Comparison of ENCODE assay signal across 28 mouse cellular contexts in the genomic region with DNA sequence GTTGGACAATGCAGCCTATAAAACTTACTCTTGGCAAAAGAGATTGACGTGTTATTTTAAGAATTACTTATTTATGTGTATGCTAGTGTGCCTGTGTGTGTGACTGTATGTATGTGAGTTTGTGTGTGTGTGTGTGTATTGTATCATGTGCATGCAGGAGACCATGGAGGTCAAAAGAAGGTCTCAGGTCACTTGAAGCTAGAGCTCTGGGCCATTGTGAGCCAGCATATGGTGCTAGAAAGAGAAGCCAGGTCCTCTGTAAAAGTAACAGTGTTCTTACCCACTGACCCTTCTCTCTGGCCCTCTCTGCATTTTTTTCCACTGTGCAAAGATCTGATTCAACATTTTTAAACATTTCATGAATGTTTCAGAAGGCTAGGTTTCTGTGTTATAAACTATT. TPM values are rescaled to one million over a fixed set of nuclear protein-coding genes. Genes with fewer than 3 reads are reported as not detected.
DNase-seq lines count a peak whose midpoint lies in the region; ATAC-seq lines count a peak whose summit lies in the region.
"Had no signal": no experiment of that assay in that cellular context is flagged by ENCODE, and none has a peak within 500 bp of the region (broad histone marks: within the 10 kb centered on the region; RNA-seq: fewer than 3 reads in every experiment).

No protein-coding gene starts in this region.

- H3K36me3 ChIP-seq in lung, embryonic 16.5 days (ENCODE audit: control insufficient read depth, insufficient read depth, low read length): no peaks in the 10 kb centered on the region
- H3K36me3 ChIP-seq: embryonic facial prominence, embryonic 10.5 days; embryonic facial prominence, embryonic 13.5 days; forebrain, embryonic 12.5 days; forebrain, embryonic 15.5 days; G1E; heart, embryonic 12.5 days; heart, embryonic 15.5 days; hindbrain, embryonic 10.5 days; hindbrain, embryonic 13.5 days had no signal

- H3K4me2 ChIP-seq in lung, embryonic 16.5 days (ENCODE audit: low read depth, low read length): no peak overlapping the region
- H3K4me2 ChIP-seq: embryonic facial prominence, embryonic 13.5 days; forebrain, embryonic 12.5 days; forebrain, embryonic 15.5 days; heart, embryonic 12.5 days; heart, embryonic 15.5 days; hindbrain, embryonic 13.5 days had no signal

- H3K27me3 ChIP-seq in lung, embryonic 16.5 days (ENCODE audit: control insufficient read depth, insufficient read depth, low read depth, low read length): no peaks in the 10 kb centered on the region
- H3K27me3 ChIP-seq: CH12.LX; embryonic facial prominence, embryonic 13.5 days; forebrain, embryonic 12.5 days; forebrain, embryonic 15.5 days; heart, embryonic 12.5 days; heart, embryonic 15.5 days; hindbrain, embryonic 13.5 days; Patski had no signal

- H3K9ac ChIP-seq in lung, embryonic 16.5 days (ENCODE audit: low read length): no peak overlapping the region
- H3K9ac ChIP-seq: embryonic facial prominence, embryonic 13.5 days; forebrain, embryonic 12.5 days; forebrain, embryonic 15.5 days; heart, embryonic 12.5 days; heart, embryonic 15.5 days; hindbrain, embryonic 13.5 days had no signal

- H3K27ac ChIP-seq in lung, embryonic 16.5 days (ENCODE audit: low read length): peak overlapping the region; percentile 12; the same call in 1 of the 2 replicates
- H3K27ac ChIP-seq: embryonic facial prominence, embryonic 13.5 days; forebrain, embryonic 12.5 days; forebrain, embryonic 15.5 days; heart, embryonic 15.5 days; hindbrain, embryonic 10.5 days; hindbrain, embryonic 13.5 days had no signal

- H3K9me3 ChIP-seq in lung, embryonic 16.5 days (ENCODE audit: control insufficient read depth, low read length): no peaks in the 10 kb centered on the region
- H3K9me3 ChIP-seq: embryonic facial prominence, embryonic 10.5 days; embryonic facial prominence, embryonic 13.5 days; forebrain, embryonic 12.5 days; forebrain, embryonic 15.5 days; G1E; heart, embryonic 12.5 days; heart, embryonic 15.5 days; hindbrain, embryonic 10.5 days; hindbrain, embryonic 13.5 days had no signal

- 58% methylated on average over 1 of the region's 1 CpGs for WGBS in lung, embryonic 16.5 days

- no peak for ATAC-seq in lung, embryonic 16.5 days (ENCODE audit: low read depth)
- ATAC-seq: forebrain, embryonic 15.5 days; intestine, postnatal 0 days; Patski had no signal

- no peaks in the 10 kb centered on the region; the same call in 1 of the 2 replicates for H3K4me1 ChIP-seq in lung, embryonic 16.5 days (replicated peaks; ENCODE audit: control insufficient read depth, insufficient read depth, low read length)
- H3K4me1 ChIP-seq: forebrain, embryonic 12.5 days; forebrain, embryonic 15.5 days had no signal

- H3K4me3 ChIP-seq in lung, embryonic 16.5 days (ENCODE audit: low read length): no peak overlapping the region
- H3K4me3 ChIP-seq: embryonic facial prominence, embryonic 10.5 days; embryonic facial prominence, embryonic 13.5 days; erythroblast, embryonic 14.5 days; forebrain, embryonic 12.5 days; forebrain, embryonic 15.5 days; heart, embryonic 12.5 days; heart, embryonic 15.5 days; hindbrain, embryonic 10.5 days; hindbrain, embryonic 13.5 days had no signal

- peak; percentile 36 to 50 for DNase-seq in cerebellum, adult 18-20 months
- DNase-seq in cerebellum, postnatal 4 days (ENCODE audit: low spot score in 2 of 2): no peak
- peak; percentile 43 to 50 for DNase-seq in cerebellum, postnatal 10 days
- no peak for DNase-seq in cerebellum, adult 9-10 months
- DNase-seq in lung, postnatal 10 days: no peak
- DNase-seq in embryo, embryonic 9.5 days (ENCODE audit: extremely low spot score): no peak
- DNase-seq: adrenal gland, postnatal 10 days; adrenal gland, postnatal 36 days; B cell, adult 2 months; gastrocnemius, postnatal 25 days; heart, adult 18-20 months; heart, postnatal 10 days; heart, postnatal 36 days; kidney, adult 2 months had no signal

RNA-seq across cellular contexts. Expression of a gene that starts 25.7 kb away (rescaled TPM):
- 0.20 and 0.24 TPM in 2 replicates for polyA plus RNA-seq in lung, embryonic 16.5 days (2015; fragmentation: Nextera tagmentation; extraction: Ambion mirVana)
- polyA plus RNA-seq: G1E, Patski had no signal

Comparison
In these comparisons a context has a peak if more than half of its experiments do, and no peak if none do; other contexts are left out.
1. DNase-seq: peak in cerebellum, adult 18-20 months (2 of 2) and cerebellum, postnatal 10 days (2 of 2); none in cerebellum, postnatal 4 days (0 of 2), cerebellum, adult 9-10 months (single experiment), lung, postnatal 10 days (single experiment) and embryo, embryonic 9.5 days (single experiment).